Mouse (Mus musculus) heart, embryonic 13.5 days (tissue): ENCODE measurements around the gene Oxa1l. TPM values are rescaled to one million over a fixed set of nuclear protein-coding genes. Genes with fewer than 3 reads are reported as not detected.
"Not testable (repeated sequence)": the region's sequence is repeated elsewhere in the genome, so short reads cannot be mapped to it uniquely, and the experiment has no call there.

Experiments
- ATAC-seq: fragments of 200-750 bp; cut with Nextera tagmentation; 2 replicates; pipeline ENCODE4 v1.8.0; 2017; ENCODE audit warnings: moderate TSS enrichment; ENCODE audit not compliant: insufficient number of reproducible peaks, low FRiP score, low TSS enrichment; ENCODE audit errors: extremely low read depth
- H3K27ac ChIP-seq: fragments of 300-500 bp; sonication (generic); replicated peaks from 2 replicates; pipeline ENCODE4 v1.5.1; 2015; ENCODE audit warnings: moderate library complexity, mild to moderate bottlenecking, inconsistent platforms
- H3K27me3 ChIP-seq: fragments of 300-500 bp; sonication (generic); replicated peaks from 2 replicates; pipeline ENCODE4 v1.6.1; 2015; ENCODE audit warnings: mild to moderate bottlenecking, inconsistent platforms
- H3K36me3 ChIP-seq: fragments of 300-500 bp; sonication (generic); 2 replicates; pipeline ENCODE4 v1.6.1; 2015; ENCODE audit warnings: mild to moderate bottlenecking, inconsistent platforms
- H3K4me1 ChIP-seq: fragments of 300-500 bp; sonication (generic); 2 replicates; pipeline ENCODE4 v1.6.1; 2015; ENCODE audit warnings: inconsistent platforms
- H3K4me2 ChIP-seq: fragments of 300-500 bp; sonication (generic); 2 replicates; pipeline ENCODE4 v1.6.1; 2015; ENCODE audit warnings: inconsistent platforms, mild to moderate bottlenecking, moderate library complexity
- H3K4me3 ChIP-seq: fragments of 300-500 bp; sonication (generic); 2 replicates; pipeline ENCODE4 v1.5.1; 2015; ENCODE audit warnings: moderate library complexity, mild to moderate bottlenecking, inconsistent platforms
- H3K9ac ChIP-seq: fragments of 300-500 bp; sonication (generic); 2 replicates; pipeline ENCODE4 v1.6.1; 2015; ENCODE audit warnings: inconsistent platforms, mild to moderate bottlenecking, moderate library complexity
- H3K9me3 ChIP-seq: fragments of 300-500 bp; sonication (generic); 2 replicates; pipeline ENCODE4 v1.6.1; 2016; ENCODE audit warnings: inconsistent platforms
- whole genome bisulfite sequencing: fragments of 180-500 bp; shearing (Covaris S2); methylation state at CpG from one replicate; pipeline ENCODE4 v1.1.7; 2015; ENCODE audit warnings: mixed read lengths; 5-methylcytosine and 5-hydroxymethylcytosine counted together
- polyA plus RNA-seq: library from polyadenylated mRNA; unstranded; fragments of >200 nt; fragmentation: Nextera tagmentation; extraction: Ambion mirVana; gene quantifications from 2 replicates; pipeline ENCODE4 v1.2.1, GENCODE M21; 2015

Oxa1l gene
- polyA plus RNA-seq, 1 experiment from 2014 or later, result 49.4 TPM

DNA sequence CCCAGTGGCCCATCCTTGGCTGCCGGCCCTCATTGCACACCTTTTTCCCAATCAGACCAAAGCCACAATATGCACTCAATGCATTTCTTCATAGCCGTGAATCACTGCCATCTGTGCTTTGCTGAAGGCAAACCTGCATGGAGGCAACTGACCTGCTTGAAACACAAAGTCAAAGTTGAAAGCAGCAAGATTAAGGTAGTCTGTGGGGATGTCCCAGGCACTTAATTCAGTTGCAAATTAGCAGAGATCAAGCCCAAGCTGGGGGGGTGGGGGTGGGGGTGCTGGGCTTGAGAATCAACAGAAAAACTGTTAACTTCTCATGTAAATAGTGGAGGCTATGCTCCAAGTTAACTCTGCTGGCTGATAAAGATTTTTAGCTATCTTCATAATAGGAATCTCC, 18.8 kb upstream of the Oxa1l start:
- 31% methylated on average over 2 of the region's 2 CpGs for WGBS
- not testable (repeated sequence) for H3K4me3 ChIP-seq, H3K36me3 ChIP-seq, H3K4me1 ChIP-seq, ATAC-seq, H3K4me2 ChIP-seq, H3K9me3 ChIP-seq, H3K27me3 ChIP-seq, H3K27ac ChIP-seq, H3K9ac ChIP-seq

GRCm38 (mm10) chr14:54350773-54351541, 9.7 kb upstream of the Oxa1l start:
- not testable (repeated sequence) for H3K4me2 ChIP-seq, ATAC-seq, H3K4me1 ChIP-seq, H3K4me3 ChIP-seq, H3K9me3 ChIP-seq, H3K9ac ChIP-seq, H3K36me3 ChIP-seq, H3K27me3 ChIP-seq, H3K27ac ChIP-seq
- WGBS, result 74% methylated on average over 16 of the region's 16 CpGs

- H3K9ac ChIP-seq, result no peak overlapping the region
- peaks cover 6% of the 10 kb centered on the region; the same call in 1 of the 2 replicates for H3K4me1 ChIP-seq
- H3K4me2 ChIP-seq, result no peak overlapping the region
- ATAC-seq, result no peak
- no peaks in the 10 kb centered on the region for H3K36me3 ChIP-seq
- H3K27me3 ChIP-seq, result no peaks in the 10 kb centered on the region
- WGBS, result 72% methylated on average over 8 of the region's 8 CpGs
- H3K27ac ChIP-seq, result no peak overlapping the region
- H3K9me3 ChIP-seq, result no peaks in the 10 kb centered on the region
- no peak overlapping the region for H3K4me3 ChIP-seq
These were observed 8.3 kb upstream of the Oxa1l start for GRCm38 (mm10) chr14:54352314-54352713.

DNA sequence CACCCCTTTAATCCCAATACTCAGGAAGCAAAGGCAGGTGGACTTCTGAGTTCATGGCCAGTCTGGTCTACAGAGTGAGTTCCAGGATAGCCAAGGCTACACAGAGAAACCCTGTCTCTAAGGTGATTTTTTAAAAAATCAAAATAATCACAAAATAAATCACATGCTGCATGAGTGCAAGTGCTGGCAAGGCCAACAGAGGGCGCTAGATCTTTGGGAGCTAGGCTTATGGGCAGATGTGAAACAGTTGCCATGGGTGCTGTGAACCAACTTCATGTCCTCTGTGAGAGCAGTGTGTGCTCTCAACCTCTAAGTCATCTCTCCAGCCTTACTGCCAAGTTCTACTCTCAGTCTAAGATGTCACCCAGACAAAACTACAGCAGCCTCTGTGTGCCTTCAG, 6.2 kb upstream of the Oxa1l start:
- no peak overlapping the region for H3K4me3 ChIP-seq
- H3K27me3 ChIP-seq, result no peaks in the 10 kb centered on the region
- no peak overlapping the region for H3K27ac ChIP-seq
- peaks cover 6% of the 10 kb centered on the region; the same call in 1 of the 2 replicates for H3K4me1 ChIP-seq
- H3K9ac ChIP-seq, result no peak overlapping the region
- no peak for ATAC-seq
- WGBS, result 27% methylated on average over 1 of the region's 1 CpGs
- no peaks in the 10 kb centered on the region for H3K9me3 ChIP-seq
- H3K4me2 ChIP-seq, result no peak overlapping the region
- no peaks in the 10 kb centered on the region for H3K36me3 ChIP-seq

DNA sequence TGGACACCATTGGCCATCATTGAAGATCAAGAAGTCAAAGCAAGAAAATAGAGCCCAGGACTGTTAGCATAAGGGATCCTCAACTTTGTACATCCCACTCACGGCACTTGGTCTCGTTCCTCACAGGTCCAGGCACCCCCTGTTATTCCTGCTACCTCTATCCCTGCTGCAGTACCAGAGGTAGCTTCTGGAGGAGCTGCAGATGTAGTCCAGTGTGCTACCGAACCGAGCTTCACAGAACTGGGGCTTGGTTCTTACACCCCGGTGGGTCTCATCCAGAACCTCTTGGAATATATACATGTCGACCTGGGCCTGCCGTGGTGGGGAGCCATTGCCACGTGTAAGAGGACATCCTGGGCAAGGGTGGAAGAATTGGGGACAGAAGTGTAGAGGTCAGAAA, 2.5 kb downstream of the Oxa1l start:
- WGBS, result 86% methylated on average over 8 of the region's 8 CpGs
- ATAC-seq, result no peak

GRCm38 (mm10) chr14:54365026-54365645, 4.5 kb downstream of the Oxa1l start:
- no peaks in the 10 kb centered on the region for H3K27me3 ChIP-seq
- peaks cover 73% of the 10 kb centered on the region for H3K36me3 ChIP-seq
- no peak overlapping the region for H3K4me2 ChIP-seq
- H3K4me3 ChIP-seq, result no peak overlapping the region
- H3K4me1 ChIP-seq, result peaks cover 17% of the 10 kb centered on the region
- no peak overlapping the region for H3K27ac ChIP-seq
- no peak for ATAC-seq
- H3K9me3 ChIP-seq, result no peaks in the 10 kb centered on the region
- H3K9ac ChIP-seq, result no peak overlapping the region
- WGBS, result 86% methylated on average over 5 of the region's 5 CpGs

More for the DNA sequence above, 2.5 kb downstream of the Oxa1l start:
- Histone ChIP-seq H3K4me2 (no peak overlapping the region), H3K27me3 (no peaks in the 10 kb centered on the region), H3K9me3 (no peaks in the 10 kb centered on the region), H3K4me3 (no peak overlapping the region), H3K4me1 (peaks cover 17% of the 10 kb centered on the region), H3K27ac (no peak overlapping the region), H3K9ac (no peak overlapping the region), H3K36me3 (peaks cover 53% of the 10 kb centered on the region)

- Histone ChIP-seq H3K4me1 (peaks cover 15% of the 10 kb centered on the region), H3K36me3 (peaks cover 85% of the 10 kb centered on the region), H3K4me3 (no peak overlapping the region), H3K27ac (no peak overlapping the region), H3K4me2 (no peak overlapping the region), H3K9ac (no peak overlapping the region), H3K9me3 (peaks cover under 1% of the 10 kb centered on the region; the same call in 1 of the 2 replicates), H3K27me3 (no peaks in the 10 kb centered on the region)
- ATAC-seq, result no peak
- 85% methylated on average over 10 of the region's 10 CpGs for WGBS
These were observed 5.9 kb downstream of the Oxa1l start for GRCm38 (mm10) chr14:54366581-54366980.

DNA sequence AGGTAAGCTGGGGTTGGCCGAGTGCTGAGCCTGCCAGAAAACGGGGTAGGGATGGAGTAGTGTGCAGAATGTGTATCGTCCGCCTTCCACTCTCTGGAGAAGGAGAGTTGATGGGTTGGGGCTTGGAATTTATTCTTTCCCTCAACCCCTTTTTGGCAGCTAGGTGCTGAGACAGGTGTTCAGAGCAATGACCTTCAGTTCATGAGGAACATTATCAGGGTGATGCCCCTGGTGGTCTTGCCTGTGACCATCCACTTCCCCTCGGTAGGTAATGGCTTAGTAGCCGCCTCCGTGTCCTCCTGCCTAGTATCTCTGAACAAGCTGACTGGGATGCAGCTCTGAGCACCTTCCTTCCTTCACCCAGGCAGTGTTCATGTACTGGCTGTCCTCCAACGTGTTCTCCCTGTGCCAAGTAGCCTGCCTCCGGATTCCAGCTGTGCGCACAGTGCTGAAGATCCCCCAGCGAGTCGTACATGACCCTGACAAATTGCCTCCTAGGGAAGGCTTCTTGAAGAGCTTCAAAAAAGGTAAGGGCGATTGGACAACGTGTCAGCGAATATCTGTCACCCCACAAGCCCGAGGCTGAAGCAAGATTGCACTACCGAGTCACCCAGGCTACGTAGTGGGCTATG, 6.9 kb downstream of the Oxa1l start:
- no peak overlapping the region for H3K9ac ChIP-seq
- H3K9me3 ChIP-seq, result peaks cover 5% of the 10 kb centered on the region; the same call in 1 of the 2 replicates
- no peak for ATAC-seq
- H3K4me3 ChIP-seq, result no peak overlapping the region
- peaks cover 6% of the 10 kb centered on the region for H3K4me1 ChIP-seq
- no peaks in the 10 kb centered on the region for H3K27me3 ChIP-seq
- no peak overlapping the region for H3K4me2 ChIP-seq
- H3K27ac ChIP-seq, result no peak overlapping the region
- H3K36me3 ChIP-seq, result peaks cover 94% of the 10 kb centered on the region
- WGBS, result 86% methylated on average over 18 of the region's 18 CpGs

GRCm38 (mm10) chr14:54369372-54369771, 8.7 kb downstream of the Oxa1l start:
- no peaks in the 10 kb centered on the region for H3K27me3 ChIP-seq
- no peak overlapping the region for H3K27ac ChIP-seq
- WGBS, result 95% methylated on average over 3 of the region's 3 CpGs
- no peak overlapping the region for H3K4me2 ChIP-seq
- no peak overlapping the region for H3K9ac ChIP-seq
- no peak overlapping the region for H3K4me3 ChIP-seq
- H3K36me3 ChIP-seq, result peaks cover 84% of the 10 kb centered on the region
- peaks cover 5% of the 10 kb centered on the region; the same call in 1 of the 2 replicates for H3K9me3 ChIP-seq
- no peak for ATAC-seq
- H3K4me1 ChIP-seq, result no peaks in the 10 kb centered on the region

DNA sequence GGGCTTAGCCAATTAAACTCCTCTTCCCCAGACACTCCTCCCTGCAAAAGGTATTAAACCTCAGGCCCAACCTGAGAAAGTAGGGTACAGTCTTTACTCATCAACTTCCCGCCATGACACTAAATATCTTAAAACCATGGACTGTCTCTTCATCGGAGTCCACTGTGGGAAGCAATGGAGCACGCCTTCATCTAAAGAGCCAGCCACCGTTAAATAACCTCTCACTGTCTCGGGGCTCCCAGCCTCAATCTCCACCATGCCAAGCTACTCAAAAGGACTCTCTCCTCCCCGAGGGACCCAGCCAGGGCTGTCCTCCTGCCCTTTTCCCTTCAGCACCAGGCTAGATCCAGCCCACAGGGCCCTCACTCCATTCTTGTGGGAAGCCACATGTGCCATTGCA, 10.0 kb downstream of the Oxa1l start:
- no peak overlapping the region for H3K4me3 ChIP-seq
- H3K27me3 ChIP-seq, result no peaks in the 10 kb centered on the region
- WGBS, result 92% methylated on average over 6 of the region's 6 CpGs
- H3K9ac ChIP-seq, result no peak overlapping the region
- no peak for ATAC-seq
- no peak overlapping the region for H3K27ac ChIP-seq
- H3K9me3 ChIP-seq, result peaks cover 5% of the 10 kb centered on the region; the same call in 1 of the 2 replicates
- H3K36me3 ChIP-seq, result peaks cover 71% of the 10 kb centered on the region
- H3K4me1 ChIP-seq, result no peaks in the 10 kb centered on the region
- no peak overlapping the region for H3K4me2 ChIP-seq

DNA sequence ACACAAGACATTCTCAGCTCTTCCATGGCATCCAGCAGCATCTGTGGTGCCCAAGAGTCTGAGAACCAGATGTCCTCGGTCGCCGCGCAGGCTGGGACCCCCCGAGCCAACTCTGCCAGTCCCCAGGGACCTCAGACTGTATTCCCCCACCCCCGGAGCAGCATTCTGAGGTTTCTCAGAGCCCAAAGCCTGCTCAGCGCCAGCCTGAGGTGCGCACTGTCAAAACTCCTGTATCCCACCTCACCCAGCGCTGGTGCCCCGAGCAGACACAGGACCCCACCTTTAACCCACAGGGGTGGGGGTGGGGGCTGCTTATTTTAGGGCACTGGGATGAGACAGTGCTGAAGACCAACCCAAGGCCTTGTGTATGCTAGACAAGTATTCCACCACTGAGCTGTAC, 10.8 kb downstream of the Oxa1l start:
- H3K4me3 ChIP-seq, result no peak overlapping the region
- no peaks in the 10 kb centered on the region for H3K4me1 ChIP-seq
- H3K4me2 ChIP-seq, result no peak overlapping the region
- H3K9ac ChIP-seq, result no peak overlapping the region
- H3K36me3 ChIP-seq, result peaks cover 65% of the 10 kb centered on the region
- peaks cover 5% of the 10 kb centered on the region; the same call in 1 of the 2 replicates for H3K9me3 ChIP-seq
- WGBS, result 96% methylated on average over 10 of the region's 10 CpGs
- no peak overlapping the region for H3K27ac ChIP-seq
- no peaks in the 10 kb centered on the region for H3K27me3 ChIP-seq
- no peak for ATAC-seq
